Mouse (Mus musculus) kidney, adult 2 months (tissue): ENCODE measurements around the gene Kat7.

Source experiments
- CTCF ChIP-seq: fragments of 200-500 bp; conservative IDR thresholded peaks from 2 replicates; pipeline ENCODE4 v1.5.1; 2011; ENCODE audit warnings: low read depth, mild to moderate bottlenecking, control low read depth, low read length, moderate library complexity, mixed read lengths; ENCODE audit not compliant: insufficient read depth, insufficient read length
- POLR2A ChIP-seq: fragments of 200-500 bp; IDR thresholded peaks from one replicate; pipeline ENCODE4 v1.6.1; 2011; ENCODE audit warnings: low read depth, low read length, control low read depth

GRCm38 (mm10) chr11:95318116-95318515 lies 8.1 kb upstream of the Kat7 start:
- TF ChIP-seq CTCF (no peak), POLR2A (no peak)
